Mouse (Mus musculus) spleen, adult 2 months (tissue): Measurements from ENCODE around the gene Glt6d1. TPM values are rescaled to one million over a fixed set of nuclear protein-coding genes. Genes with fewer than 3 reads are reported as not detected.

ENCODE experiments used
- DNase-seq, 2 experiments: peaks; one replicate each; pipeline versions ENCODE4 v3.0.0 to v3.0.0-alpha.2; 2012 to 2021; ENCODE audit warnings: low spot score in 2 of 2, low read depth in 1 of 2
- H3K27ac ChIP-seq: fragments of 200-500 bp; 2 replicates; pipeline ENCODE4 v1.5.1; 2012; ENCODE audit warnings: low read length, inconsistent platforms; ENCODE audit not compliant: insufficient read depth
- H3K27me3 ChIP-seq: fragments of 200-500 bp; 2 replicates; pipeline ENCODE4 v1.6.1; 2012; ENCODE audit warnings: mild to moderate bottlenecking, moderate library complexity, low read length, inconsistent platforms; ENCODE audit not compliant: control insufficient read depth, insufficient read depth
- H3K36me3 ChIP-seq: fragments of 200-500 bp; 2 replicates; pipeline ENCODE4 v1.6.1; 2012; ENCODE audit warnings: mild to moderate bottlenecking, low read length, inconsistent platforms; ENCODE audit not compliant: control insufficient read depth, insufficient read depth
- H3K4me1 ChIP-seq: fragments of 200-500 bp; 2 replicates; pipeline ENCODE4 v1.6.1; 2011; ENCODE audit warnings: inconsistent platforms; ENCODE audit not compliant: control insufficient read depth, insufficient read depth, insufficient read length
- H3K4me3 ChIP-seq: fragments of 200-500 bp; 2 replicates; pipeline ENCODE4 v1.5.1; 2011; ENCODE audit warnings: mild to moderate bottlenecking, inconsistent platforms; ENCODE audit not compliant: insufficient read depth, insufficient read length; ENCODE audit errors: extremely low read depth
- CTCF ChIP-seq: fragments of 200-500 bp; IDR thresholded peaks from 2 replicates; pipeline ENCODE4 v1.5.1; 2011; ENCODE audit warnings: mild to moderate bottlenecking, inconsistent platforms; ENCODE audit not compliant: insufficient read depth, insufficient read length, insufficient replicate concordance; ENCODE audit errors: extremely low read depth
- POLR2A ChIP-seq: fragments of 200-500 bp; IDR thresholded peaks from 2 replicates; pipeline ENCODE4 v1.6.1; 2011; ENCODE audit warnings: low read depth, low read length, inconsistent platforms
- WGBS: fragments of 180-500 bp; shearing (Covaris S2); methylation state at CpG from one replicate; pipeline ENCODE4 v1.1.7; 2018; 5-methylcytosine and 5-hydroxymethylcytosine counted together
- polyA plus RNA-seq: library from polyadenylated mRNA; depleted of rRNA; stranded (reverse); fragments of >200 nt; gene quantifications from 2 replicates; pipeline ENCODE4 v1.2.3, GENCODE M21; 2012

Glt6d1 gene
- polyA plus RNA-seq, 1 experiment: not detected

- Histone ChIP-seq H3K27ac (no peak overlapping the region), H3K4me1 (no peaks in the 10 kb centered on the region), H3K27me3 (no peaks in the 10 kb centered on the region), H3K4me3 (no peak overlapping the region), H3K36me3 (no peaks in the 10 kb centered on the region)
- no peak for TF ChIP-seq POLR2A
- no peak for TF ChIP-seq CTCF
- no peak for DNase-seq
- WGBS: 68% methylated on average over 4 of the region's 4 CpGs
Observed at GRCm38 (mm10) chr2:25842161-25842560, 26.5 kb upstream of the Glt6d1 start.

DNA sequence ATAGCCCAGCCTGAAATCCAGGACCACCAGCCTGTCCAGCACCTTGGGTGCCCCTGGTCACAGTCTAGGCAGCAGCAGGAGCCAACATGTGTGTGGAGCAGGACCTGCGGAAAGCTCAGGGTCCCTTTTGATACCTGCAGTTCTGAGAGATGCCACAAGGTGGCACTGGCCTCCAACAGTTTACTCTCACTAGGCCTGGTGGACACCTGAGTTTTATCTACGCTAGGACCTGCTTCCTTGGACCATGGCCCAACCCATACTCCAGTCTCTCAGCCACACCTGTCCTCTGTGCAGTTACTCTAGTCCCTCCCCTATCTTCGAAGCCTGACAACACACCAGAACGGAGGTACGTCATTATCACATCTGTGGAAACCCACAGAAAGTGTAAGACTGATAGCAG, 20.6 kb upstream of the Glt6d1 start:
- no peaks in the 10 kb centered on the region for H3K27me3 ChIP-seq
- no peak overlapping the region for H3K4me3 ChIP-seq
- no peaks in the 10 kb centered on the region for H3K4me1 ChIP-seq
- no peak overlapping the region for H3K27ac ChIP-seq
- TF ChIP-seq CTCF (peak; percentile 74; the same call in 1 of the 2 replicates), POLR2A (no peak)
- H3K36me3 ChIP-seq: no peaks in the 10 kb centered on the region
- WGBS: 46% methylated on average over 5 of the region's 5 CpGs
- DNase-seq: peak in 1 of 2 experiments; percentile 49

DNA sequence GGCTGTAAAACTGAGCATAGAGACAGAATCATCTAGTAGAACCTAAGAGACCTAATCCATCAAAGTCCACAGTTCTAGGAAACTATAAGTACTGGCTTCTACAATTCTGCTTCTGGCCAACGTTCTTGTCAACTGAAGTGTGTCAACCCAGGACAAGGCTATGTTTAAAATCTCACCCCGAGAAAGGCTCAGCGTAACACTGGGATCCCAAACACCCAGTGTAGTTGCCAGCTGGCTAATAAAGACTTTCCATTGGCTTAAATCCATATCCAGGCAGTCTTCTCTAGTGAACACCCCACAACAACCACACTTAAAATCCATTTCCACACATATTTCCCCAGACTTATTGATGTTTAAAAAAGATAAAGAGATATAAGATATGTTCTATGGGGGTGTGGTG, 15.1 kb upstream of the Glt6d1 start:
- TF ChIP-seq POLR2A (no peak), CTCF (no peak)
- DNase-seq: no peak
- Histone ChIP-seq H3K36me3 (no peaks in the 10 kb centered on the region), H3K27ac (no peak overlapping the region), H3K27me3 (no peaks in the 10 kb centered on the region), H3K4me3 (no peak overlapping the region), H3K4me1 (no peaks in the 10 kb centered on the region)
- WGBS: 89% methylated on average over 3 of the region's 3 CpGs

DNA sequence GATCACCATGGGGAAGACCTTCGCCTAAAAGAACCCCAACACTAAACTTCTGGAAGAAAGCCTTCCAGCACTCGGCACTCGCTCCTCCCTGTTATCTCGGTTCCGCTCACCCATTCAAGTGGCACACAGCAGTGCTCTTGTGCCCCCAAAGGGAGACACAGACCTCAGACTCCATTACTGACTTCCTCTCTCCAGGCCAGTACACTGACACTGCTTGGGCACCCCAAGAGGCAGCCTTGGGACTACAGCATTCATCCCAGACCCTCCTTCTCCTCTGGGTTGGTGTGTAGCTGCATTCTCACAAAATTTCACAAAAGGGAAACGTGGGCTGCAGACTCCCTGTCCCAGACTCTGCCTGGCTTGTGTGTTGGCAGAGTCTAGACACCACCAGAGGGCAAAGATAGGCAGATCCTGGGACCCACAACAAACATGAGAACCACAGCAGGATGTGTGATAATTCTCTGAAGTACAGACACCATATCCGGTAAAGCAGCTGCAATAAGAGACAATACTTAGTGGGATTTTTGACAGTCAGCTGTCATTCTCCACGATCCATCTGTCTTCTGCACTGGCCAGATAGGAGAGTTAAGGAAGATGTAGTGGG, 12.8 kb upstream of the Glt6d1 start:
- 45% methylated on average over 8 of the region's 8 CpGs for WGBS
- H3K4me1 ChIP-seq: no peaks in the 10 kb centered on the region
- H3K27ac ChIP-seq: no peak overlapping the region
- H3K27me3 ChIP-seq: no peaks in the 10 kb centered on the region
- peak in 1 of 2 experiments; percentile 14 for DNase-seq
- H3K4me3 ChIP-seq: no peak overlapping the region
- TF ChIP-seq POLR2A (no peak), CTCF (no peak)
- H3K36me3 ChIP-seq: no peaks in the 10 kb centered on the region

DNA sequence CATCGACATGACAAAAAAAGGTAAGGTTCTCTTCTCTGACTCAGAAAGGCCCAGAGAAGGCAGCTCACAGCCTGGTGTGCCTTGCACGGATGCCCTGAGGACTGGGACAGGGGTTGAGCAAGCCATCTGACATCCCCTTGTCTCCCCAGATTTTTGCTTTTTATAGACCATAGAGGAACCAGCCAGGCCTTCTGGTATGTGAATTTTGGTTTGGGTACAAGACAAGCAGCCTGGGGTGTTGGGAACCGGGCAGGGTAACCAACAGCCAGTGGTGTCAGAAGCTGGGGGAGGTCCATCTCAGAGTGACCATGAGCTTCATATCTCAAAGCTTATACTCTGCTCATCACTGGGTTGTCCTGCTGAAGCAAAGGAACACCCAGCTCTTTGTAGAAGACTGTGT, 9.1 kb upstream of the Glt6d1 start:
- WGBS: 86% methylated on average over 3 of the region's 3 CpGs

GRCm38 (mm10) chr2:25822806-25823205, 7.2 kb upstream of the Glt6d1 start, which contains the start of gene Lcn9:
Lcn9 (plus strand) TSS chr2:25823153.
- H3K27ac ChIP-seq: no peak within 1 kb of the TSS
- no peaks in the 10 kb centered on the region for H3K27me3 ChIP-seq
- TF ChIP-seq POLR2A (no peak), CTCF (no peak)
- 45% methylated on average over 1 of the region's 1 CpGs for WGBS
- no peaks in the 10 kb centered on the region for H3K4me1 ChIP-seq
- no peak for DNase-seq
- H3K4me3 ChIP-seq: no peak within 1 kb of the TSS
- no peaks in the 10 kb centered on the region for H3K36me3 ChIP-seq

More for the DNA sequence above, 9.1 kb upstream of the Glt6d1 start:
- Histone ChIP-seq H3K4me3 (no peak overlapping the region), H3K27me3 (no peaks in the 10 kb centered on the region), H3K27ac (no peak overlapping the region), H3K4me1 (no peaks in the 10 kb centered on the region), H3K36me3 (no peaks in the 10 kb centered on the region)
- TF ChIP-seq POLR2A: no peak
- no peak for TF ChIP-seq CTCF
- DNase-seq: no peak

- Histone ChIP-seq H3K27me3 (no peaks in the 10 kb centered on the region), H3K4me1 (no peaks in the 10 kb centered on the region), H3K4me3 (no peak overlapping the region), H3K36me3 (no peaks in the 10 kb centered on the region), H3K27ac (no peak overlapping the region)
- 75% methylated on average over 5 of the region's 5 CpGs for WGBS
- DNase-seq: no peak
- TF ChIP-seq CTCF (no peak), POLR2A (no peak)
Observed at GRCm38 (mm10) chr2:25813364-25813763, 2.3 kb downstream of the Glt6d1 start.
